Mouse (Mus musculus) hindbrain, embryonic 16.5 days (tissue): ENCODE data around the gene Siglecf. TPM values are rescaled to one million over a fixed set of nuclear protein-coding genes. Genes with fewer than 3 reads are reported as not detected.

Experiments used
- ATAC-seq: fragments of 200-750 bp; cut with Nextera tagmentation; 2 replicates; pipeline ENCODE4 v1.8.0; 2017; ENCODE audit warnings: moderate TSS enrichment, moderate library complexity
- H3K27ac ChIP-seq: fragments of 300-500 bp; sonication (generic); 2 replicates; pipeline ENCODE4 v1.5.1; 2014; ENCODE audit warnings: low read depth, mild to moderate bottlenecking, control low read depth, low read length, moderate library complexity
- H3K27me3 ChIP-seq: fragments of 300-500 bp; sonication (generic); replicated peaks from 2 replicates; pipeline ENCODE4 v1.6.1; 2014; ENCODE audit warnings: low read length; ENCODE audit not compliant: control insufficient read depth, insufficient read depth
- H3K36me3 ChIP-seq: fragments of 300-500 bp; sonication (generic); 2 replicates; pipeline ENCODE4 v1.6.1; 2014; ENCODE audit warnings: mild to moderate bottlenecking, low read length, moderate library complexity, mixed read lengths; ENCODE audit not compliant: control insufficient read depth, insufficient read depth
- H3K4me1 ChIP-seq: fragments of 300-500 bp; sonication (generic); 2 replicates; pipeline ENCODE4 v1.6.1; 2014; ENCODE audit warnings: low read depth, low read length; ENCODE audit not compliant: control insufficient read depth, insufficient read depth
- H3K4me2 ChIP-seq: fragments of 300-500 bp; sonication (generic); 2 replicates; pipeline ENCODE4 v1.6.1; 2014; ENCODE audit warnings: mild to moderate bottlenecking, low read length, control low read depth, moderate library complexity
- H3K4me3 ChIP-seq: fragments of 300-500 bp; sonication (generic); 2 replicates; pipeline ENCODE4 v1.5.1; 2014; ENCODE audit warnings: mild to moderate bottlenecking, low read length, control low read depth, moderate library complexity
- H3K9ac ChIP-seq: fragments of 300-500 bp; sonication (generic); 2 replicates; pipeline ENCODE4 v1.6.1; 2014; ENCODE audit warnings: low read depth, mild to moderate bottlenecking, control low read depth, low read length, moderate library complexity
- H3K9me3 ChIP-seq: fragments of 300-500 bp; sonication (generic); 2 replicates; pipeline ENCODE4 v1.6.1; 2014; ENCODE audit warnings: mild to moderate bottlenecking, low read length, moderate library complexity; ENCODE audit not compliant: control insufficient read depth
- WGBS: fragments of 180-500 bp; shearing (Covaris S2); extraction: QIAGEN DNeasy Blood & Tissue Kit; methylation state at CpG from one replicate; pipeline ENCODE4 v1.1.7; 2014; 5-methylcytosine and 5-hydroxymethylcytosine counted together
- polyA plus RNA-seq: library from polyadenylated mRNA; unstranded; fragments of >200 nt; fragmentation: Nextera tagmentation; extraction: Ambion mirVana; gene quantifications from 2 replicates; pipeline ENCODE4 v1.2.1, GENCODE M21; 2015

The Siglecf gene
- polyA plus RNA-seq, 1 experiment from 2014 or later, result 0.35 TPM

DNA sequence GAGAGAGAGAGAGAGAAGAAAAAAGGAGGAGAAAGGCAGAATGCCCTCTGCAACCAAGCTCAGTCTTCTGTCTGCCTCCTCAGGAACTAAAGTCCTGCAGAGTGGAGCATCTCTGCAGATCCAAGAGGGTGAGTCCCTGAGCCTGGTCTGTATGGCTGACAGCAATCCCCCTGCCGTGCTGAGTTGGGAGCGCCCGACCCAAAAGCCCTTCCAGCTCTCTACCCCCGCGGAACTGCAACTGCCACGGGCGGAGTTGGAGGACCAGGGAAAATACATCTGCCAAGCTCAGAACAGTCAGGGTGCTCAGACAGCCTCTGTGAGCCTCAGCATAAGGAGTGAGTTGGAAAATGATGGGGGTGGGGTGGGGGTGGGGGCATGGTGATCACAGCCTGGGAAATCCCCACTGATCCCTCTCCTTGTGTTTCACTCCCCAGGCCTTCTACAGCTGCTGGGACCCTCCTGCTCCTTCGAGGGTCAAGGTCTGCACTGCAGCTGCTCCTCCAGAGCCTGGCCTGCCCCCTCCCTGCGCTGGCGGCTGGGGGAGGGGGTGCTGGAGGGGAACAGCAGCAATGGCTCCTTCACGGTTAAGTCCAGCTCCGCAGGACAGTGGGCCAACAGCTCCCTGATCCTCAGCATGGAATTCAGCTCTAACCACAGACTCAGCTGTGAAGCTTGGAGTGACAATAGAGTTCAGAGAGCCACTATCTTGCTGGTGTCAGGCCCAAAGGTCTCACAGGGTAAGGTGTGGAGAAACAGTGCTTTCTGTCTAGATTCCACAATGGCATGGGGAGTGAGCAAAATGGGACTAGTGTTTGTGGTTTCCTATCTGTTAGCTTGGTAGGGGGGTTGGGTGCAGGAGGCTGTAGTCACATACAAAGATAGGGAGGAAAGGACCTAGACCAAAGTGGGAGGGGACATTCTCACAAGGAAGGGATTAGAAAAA, 4.0 kb downstream of the Siglecf start:
- Histone ChIP-seq H3K27ac (no peak overlapping the region), H3K4me2 (no peak overlapping the region), H3K9me3 (no peaks in the 10 kb centered on the region), H3K4me3 (no peak overlapping the region), H3K9ac (no peak overlapping the region), H3K4me1 (no peaks in the 10 kb centered on the region), H3K27me3 (no peaks in the 10 kb centered on the region), H3K36me3 (no peaks in the 10 kb centered on the region)
- WGBS, result 12% methylated on average over 11 of the region's 12 CpGs
- ATAC-seq, result no peak

DNA sequence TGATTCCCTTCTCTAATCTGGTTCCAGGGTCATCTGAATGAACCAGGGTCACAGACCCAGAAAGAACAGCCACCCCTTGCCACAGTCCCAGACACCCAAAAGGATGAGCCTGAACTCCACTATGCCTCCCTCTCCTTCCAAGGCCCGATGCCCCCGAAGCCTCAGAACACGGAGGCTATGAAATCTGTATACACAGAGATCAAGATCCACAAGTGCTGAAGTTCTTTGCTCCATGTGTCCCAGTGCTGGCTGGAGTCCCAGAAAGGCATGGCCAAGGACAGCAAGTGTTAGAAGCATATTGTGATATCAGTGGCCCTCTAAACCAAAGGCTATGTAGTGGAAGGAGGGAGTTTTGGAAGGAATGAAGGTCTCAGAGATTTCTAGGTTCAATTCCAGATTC, 7.4 kb downstream of the Siglecf start:
- H3K27me3 ChIP-seq, result no peaks in the 10 kb centered on the region
- no peak overlapping the region for H3K4me3 ChIP-seq
- H3K9ac ChIP-seq, result no peak overlapping the region
- no peaks in the 10 kb centered on the region for H3K9me3 ChIP-seq
- ATAC-seq, result no peak
- H3K4me1 ChIP-seq, result no peaks in the 10 kb centered on the region
- no peak overlapping the region for H3K4me2 ChIP-seq
- 94% methylated on average over 3 of the region's 3 CpGs for WGBS
- no peaks in the 10 kb centered on the region for H3K36me3 ChIP-seq
- H3K27ac ChIP-seq, result no peak overlapping the region

GRCm38 (mm10) chr7:43361442-43361841, 10.3 kb downstream of the Siglecf start:
- H3K4me3 ChIP-seq, result no peak overlapping the region
- H3K4me2 ChIP-seq, result no peak overlapping the region
- no peaks in the 10 kb centered on the region for H3K27me3 ChIP-seq
- 98% methylated on average over 1 of the region's 1 CpGs for WGBS
- no peak overlapping the region for H3K27ac ChIP-seq
- H3K4me1 ChIP-seq, result no peaks in the 10 kb centered on the region
- no peaks in the 10 kb centered on the region for H3K36me3 ChIP-seq
- H3K9ac ChIP-seq, result no peak overlapping the region
- ATAC-seq, result no peak
- H3K9me3 ChIP-seq, result no peaks in the 10 kb centered on the region

DNA sequence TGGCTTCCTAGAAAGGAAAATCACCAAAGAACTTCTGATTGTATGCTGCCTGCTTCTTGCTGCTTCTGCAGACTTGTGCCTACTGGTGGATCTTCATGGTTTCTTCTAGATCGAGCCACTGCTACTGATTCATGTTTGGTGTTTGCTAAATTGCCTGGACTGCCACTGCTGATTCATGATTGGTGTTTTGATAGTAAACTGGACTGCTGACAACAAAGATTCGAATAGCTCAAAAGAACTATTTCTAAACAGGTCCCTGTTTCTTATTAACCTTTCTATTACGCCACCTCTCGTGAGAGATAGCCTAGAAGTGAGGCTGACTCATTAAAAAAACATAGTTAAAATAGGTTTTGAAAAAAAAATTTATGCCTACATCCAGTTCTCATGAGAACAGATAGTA, 10.9 kb downstream of the Siglecf start:
- 80% methylated on average over 4 of the region's 4 CpGs for WGBS
- H3K9ac ChIP-seq, result no peak overlapping the region
- H3K27me3 ChIP-seq, result no peaks in the 10 kb centered on the region

DNA sequence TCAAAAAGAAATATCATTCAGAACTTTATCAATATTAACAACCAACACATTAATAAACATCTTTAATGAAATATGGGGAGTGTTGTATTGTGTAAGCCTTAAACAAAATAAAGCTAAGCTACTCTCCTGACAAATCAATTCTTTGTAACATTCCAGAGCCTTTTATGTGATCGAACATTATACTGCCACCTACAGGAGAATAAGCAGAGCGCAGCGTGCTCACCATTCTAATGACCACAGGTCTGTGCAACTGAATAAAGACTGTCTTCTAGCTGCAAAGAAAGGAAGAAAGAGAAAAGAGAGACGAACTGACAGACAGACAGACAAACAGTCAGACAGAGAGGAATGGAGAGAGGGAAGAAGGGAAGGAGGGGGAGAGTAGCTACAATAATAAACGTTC, 27.1 kb downstream of the Siglecf start:
- no peaks in the 10 kb centered on the region for H3K4me1 ChIP-seq
- no peak overlapping the region for H3K9ac ChIP-seq
- ATAC-seq, result 0 out of 2 replicates have a peak, but pooled peaks have one; percentile 63
- H3K36me3 ChIP-seq, result no peaks in the 10 kb centered on the region
- WGBS, result 17% methylated on average over 5 of the region's 5 CpGs
- H3K27ac ChIP-seq, result no peak overlapping the region
- no peaks in the 10 kb centered on the region for H3K9me3 ChIP-seq
- H3K27me3 ChIP-seq, result no peaks in the 10 kb centered on the region
- no peak overlapping the region for H3K4me2 ChIP-seq
- no peak overlapping the region for H3K4me3 ChIP-seq

More for the DNA sequence above, 10.9 kb downstream of the Siglecf start:
- no peaks in the 10 kb centered on the region for H3K36me3 ChIP-seq
- no peaks in the 10 kb centered on the region for H3K9me3 ChIP-seq
- H3K4me2 ChIP-seq, result no peak overlapping the region
- H3K4me3 ChIP-seq, result no peak overlapping the region
- no peak overlapping the region for H3K27ac ChIP-seq
- no peak for ATAC-seq
- H3K4me1 ChIP-seq, result no peaks in the 10 kb centered on the region

DNA sequence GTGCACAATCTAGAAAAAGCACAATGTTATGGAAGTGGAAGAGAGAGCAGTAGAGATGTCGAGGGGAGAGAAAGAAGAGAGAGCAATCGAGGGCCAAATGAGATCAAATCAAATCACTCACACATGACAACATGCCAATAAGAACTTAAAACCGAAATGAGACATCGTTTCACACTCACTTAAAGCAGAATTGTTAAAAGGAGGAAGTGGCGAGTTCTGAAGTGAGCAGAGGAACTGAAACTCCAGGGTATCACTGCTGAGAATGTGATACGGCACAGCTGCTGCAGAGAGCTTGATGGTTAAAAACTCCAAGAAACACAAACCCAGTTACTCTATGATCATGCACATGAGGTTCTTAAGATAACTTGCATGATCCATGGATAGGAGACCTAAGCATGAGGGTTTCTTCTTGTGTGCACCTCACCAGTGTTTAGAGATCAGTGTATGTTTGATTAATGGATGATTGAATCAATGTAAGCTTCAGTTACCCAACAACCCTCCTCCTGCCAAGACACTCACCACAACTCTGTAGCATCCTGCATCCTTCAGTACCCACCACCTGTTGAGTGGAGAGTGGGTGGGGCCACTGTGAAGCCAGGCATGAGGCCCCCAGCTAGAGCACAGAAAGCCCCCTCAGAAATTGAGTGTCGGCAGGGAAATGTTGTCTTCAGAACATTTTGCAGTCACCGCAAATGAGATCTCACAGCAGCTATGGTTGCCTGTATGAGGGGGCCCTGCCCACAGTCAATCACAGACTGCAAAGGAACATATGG, 41.4 kb downstream of the Siglecf start:
- WGBS, result 87% methylated on average over 8 of the region's 8 CpGs
- no peak for ATAC-seq

GRCm38 (mm10) chr7:43399501-43399900, 48.4 kb downstream of the Siglecf start:
- Histone ChIP-seq H3K4me3 (no peak overlapping the region), H3K27ac (no peak overlapping the region), H3K4me2 (no peak overlapping the region), H3K9me3 (no peaks in the 10 kb centered on the region), H3K27me3 (no peaks in the 10 kb centered on the region), H3K36me3 (no peaks in the 10 kb centered on the region), H3K9ac (no peak overlapping the region), H3K4me1 (no peaks in the 10 kb centered on the region)
- 92% methylated on average over 2 of the region's 2 CpGs for WGBS
- no peak for ATAC-seq

More for the DNA sequence above, 41.4 kb downstream of the Siglecf start:
- H3K9me3 ChIP-seq, result no peaks in the 10 kb centered on the region
- no peaks in the 10 kb centered on the region for H3K4me1 ChIP-seq
- no peaks in the 10 kb centered on the region for H3K27me3 ChIP-seq
- no peaks in the 10 kb centered on the region for H3K36me3 ChIP-seq
- H3K4me2 ChIP-seq, result no peak overlapping the region
- H3K4me3 ChIP-seq, result no peak overlapping the region
- no peak overlapping the region for H3K27ac ChIP-seq
- H3K9ac ChIP-seq, result no peak overlapping the region

DNA sequence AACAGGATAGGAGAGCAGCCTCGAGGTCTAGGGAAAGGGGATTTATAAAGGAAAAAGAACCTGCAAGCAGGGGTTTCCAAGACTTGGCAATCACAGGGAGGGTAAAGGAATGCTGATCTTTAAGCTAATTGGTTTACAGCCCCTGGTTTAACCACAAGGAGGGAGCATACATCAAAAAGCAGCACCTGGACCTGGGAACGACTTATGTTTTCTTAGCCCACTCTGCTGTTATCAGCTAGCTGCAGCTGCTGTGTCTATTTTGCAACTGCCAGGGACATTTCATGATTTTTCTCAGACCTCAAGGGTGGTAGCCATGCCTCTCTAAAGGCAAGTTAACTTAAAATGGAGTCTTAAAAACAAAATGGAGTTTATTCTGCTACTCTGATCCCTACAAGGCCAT, 51.6 kb downstream of the Siglecf start:
- H3K36me3 ChIP-seq, result no peaks in the 10 kb centered on the region
- no peak overlapping the region for H3K4me2 ChIP-seq
- no peak overlapping the region for H3K27ac ChIP-seq
- H3K4me1 ChIP-seq, result no peaks in the 10 kb centered on the region
- no peaks in the 10 kb centered on the region for H3K9me3 ChIP-seq
- H3K9ac ChIP-seq, result no peak overlapping the region
- no peaks in the 10 kb centered on the region for H3K27me3 ChIP-seq
- no peak for ATAC-seq
- no peak overlapping the region for H3K4me3 ChIP-seq
- 60% methylated on average over 2 of the region's 2 CpGs for WGBS

- no peaks in the 10 kb centered on the region for H3K4me1 ChIP-seq
- no peak for ATAC-seq
- WGBS, result 90% methylated on average over 3 of the region's 3 CpGs
Observed at GRCm38 (mm10) chr7:43407573-43407972, 56.4 kb downstream of the Siglecf start.

More at GRCm38 (mm10) chr7:43407573-43407972, 56.4 kb downstream of the Siglecf start:
- Histone ChIP-seq H3K9ac (no peak overlapping the region), H3K27me3 (no peaks in the 10 kb centered on the region), H3K9me3 (no peaks in the 10 kb centered on the region), H3K36me3 (no peaks in the 10 kb centered on the region), H3K27ac (no peak overlapping the region), H3K4me2 (no peak overlapping the region), H3K4me3 (no peak overlapping the region)
